Mouse (Mus musculus) forebrain, embryonic 16.5 days (tissue): ENCODE measurements at regions not wholly inside any gene's neighbourhood (a gene's known extent, or its start where the extent isn't known, plus 50 kb on each side); places are given as distances from the start of the nearest gene placed in this dataset.

Experiments
- ATAC-seq: fragments of 200-750 bp; cut with Nextera tagmentation; 2 replicates; pipeline ENCODE4 v1.8.0; 2017; ENCODE audit warnings: mild to moderate bottlenecking, moderate library complexity
- H3K27ac ChIP-seq: fragments of 300-500 bp; sonication (generic); 2 replicates; pipeline ENCODE4 v1.5.1; 2014; ENCODE audit warnings: low read length, control low read depth
- H3K27me3 ChIP-seq: fragments of 300-500 bp; sonication (generic); replicated peaks from 2 replicates; pipeline ENCODE4 v1.6.1; 2014; ENCODE audit warnings: low read length; ENCODE audit not compliant: control insufficient read depth, insufficient read depth
- H3K36me3 ChIP-seq: fragments of 300-500 bp; sonication (generic); 2 replicates; pipeline ENCODE4 v1.6.1; 2014; ENCODE audit not compliant: control insufficient read depth, insufficient read depth
- H3K4me1 ChIP-seq: fragments of 300-500 bp; sonication (generic); replicated peaks from 2 replicates; pipeline ENCODE4 v1.6.1; 2014; ENCODE audit warnings: low read length; ENCODE audit not compliant: control insufficient read depth, insufficient read depth
- H3K4me2 ChIP-seq: fragments of 300-500 bp; sonication (generic); 2 replicates; pipeline ENCODE4 v1.6.1; 2014; ENCODE audit warnings: mild to moderate bottlenecking, low read length, control low read depth
- H3K4me3 ChIP-seq: fragments of 300-500 bp; sonication (generic); replicated peaks from 2 replicates; pipeline ENCODE4 v1.5.1; 2014; ENCODE audit warnings: mild to moderate bottlenecking, low read length, control low read depth
- H3K9ac ChIP-seq: fragments of 300-500 bp; sonication (generic); replicated peaks from 2 replicates; pipeline ENCODE4 v1.6.1; 2014; ENCODE audit warnings: low read depth, low read length, control low read depth
- H3K9me3 ChIP-seq: fragments of 300-500 bp; sonication (generic); 2 replicates; pipeline ENCODE4 v1.6.1; 2016; ENCODE audit warnings: low read length; ENCODE audit not compliant: control insufficient read depth
- WGBS: fragments of 180-500 bp; shearing (Covaris S2); extraction: QIAGEN DNeasy Blood & Tissue Kit; methylation state at CpG from one replicate; pipeline ENCODE4 v1.1.7; 2014; 5-methylcytosine and 5-hydroxymethylcytosine counted together

GRCm38 (mm10) chr4:17360796-17361195 lies 2244.5 kb upstream of the Gm12353 start:
- H3K4me2 ChIP-seq: no peak overlapping the region
- H3K27ac ChIP-seq: no peak overlapping the region
- H3K36me3 ChIP-seq: no peaks in the 10 kb centered on the region
- H3K27me3 ChIP-seq: no peaks in the 10 kb centered on the region
- no peak for ATAC-seq
- 74% methylated on average over 2 of the region's 2 CpGs for WGBS
- no peak overlapping the region for H3K9ac ChIP-seq
- no peaks in the 10 kb centered on the region for H3K9me3 ChIP-seq
- H3K4me3 ChIP-seq: no peak overlapping the region
- H3K4me1 ChIP-seq: no peaks in the 10 kb centered on the region
